Mouse (Mus musculus) E14TG2a.4 (cell line): ENCODE measurements around the gene 2810408A11Rik.

Experiments used
- CTCF ChIP-seq: conservative IDR thresholded peaks from 2 replicates; pipeline ENCODE4 v1.5.1; 2014; ENCODE audit warnings: low read length
- NANOG ChIP-seq: IDR thresholded peaks from 2 replicates; pipeline ENCODE4 v1.6.1; 2014; ENCODE audit warnings: borderline replicate concordance, low read length, mixed read lengths
- POU5F1 ChIP-seq: IDR thresholded peaks from 2 replicates; pipeline ENCODE4 v1.6.1; 2014; ENCODE audit warnings: low read length, borderline replicate concordance

GRCm38 (mm10) chr11:69939181-69939580 is 38.4 kb upstream of the 2810408A11Rik start:
- no peak for TF ChIP-seq CTCF
- TF ChIP-seq POU5F1, result no peak
- TF ChIP-seq NANOG, result no peak
